Mouse (Mus musculus) left cerebral cortex, postnatal 36 days (tissue): ENCODE measurements around the gene Htr2a. TPM values are rescaled to one million over a fixed set of nuclear protein-coding genes. Genes with fewer than 3 reads are reported as not detected.

Experiments
- DNase-seq, 2 experiments: peaks; one replicate each; pipeline ENCODE4 v3.0.0; 2021 to 2022; ENCODE audit warnings: low spot score in 2 of 2, mixed read lengths in 1 of 2
- intact Hi-C: fragments of 180-260 bp; cut with DNase I; formaldehyde crosslinking; loops from one replicate; pipeline ENCODE4 v1.15.1; 2025
- total RNA-seq, 2 experiments: library from RNA; stranded (reverse); gene quantifications; 2 replicates each; pipeline ENCODE4 v1.2.3; 2021

Htr2a gene
- total RNA-seq: 10 to 100 TPM; 27.8 to 30.2 TPM

DNA sequence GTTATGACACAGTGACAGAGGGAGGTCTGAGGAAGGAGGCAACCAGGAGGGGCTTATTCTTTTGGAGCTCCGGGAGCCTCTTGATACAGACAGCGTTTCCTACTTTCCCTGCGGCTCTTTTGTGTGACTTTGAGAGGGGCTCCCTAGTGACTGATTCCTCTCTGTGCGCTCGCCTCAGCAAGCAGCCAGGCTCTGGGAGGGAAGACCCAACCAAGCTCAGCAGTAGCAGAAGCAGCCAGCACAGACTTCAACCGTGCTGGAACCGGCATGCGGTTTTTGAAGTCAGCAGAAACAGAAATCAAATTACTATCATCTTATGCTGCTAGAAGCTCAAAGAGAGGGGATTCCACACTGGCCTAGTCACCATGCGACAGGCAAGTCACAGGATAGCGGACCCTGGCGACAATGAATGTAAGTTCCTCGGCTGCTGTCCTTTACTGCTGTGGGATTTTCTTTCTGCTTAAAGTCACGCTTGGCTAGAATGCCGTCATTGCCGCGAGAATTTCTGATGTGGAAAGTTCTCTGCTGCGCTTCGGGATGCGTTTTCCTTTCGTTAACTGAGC is at the start of gene Htr2a:
Gene Htr2a, plus strand, starts transcription at position 22 of the 563 bp plus-strand sequence.
- peak in 1 of 2 experiments; percentile 36 for DNase-seq
- intact Hi-C loops: loop anchor here (5.0 kb wide), 1 partner anchor 864 kb away; no protein-coding TSS in a partner anchor

DNA sequence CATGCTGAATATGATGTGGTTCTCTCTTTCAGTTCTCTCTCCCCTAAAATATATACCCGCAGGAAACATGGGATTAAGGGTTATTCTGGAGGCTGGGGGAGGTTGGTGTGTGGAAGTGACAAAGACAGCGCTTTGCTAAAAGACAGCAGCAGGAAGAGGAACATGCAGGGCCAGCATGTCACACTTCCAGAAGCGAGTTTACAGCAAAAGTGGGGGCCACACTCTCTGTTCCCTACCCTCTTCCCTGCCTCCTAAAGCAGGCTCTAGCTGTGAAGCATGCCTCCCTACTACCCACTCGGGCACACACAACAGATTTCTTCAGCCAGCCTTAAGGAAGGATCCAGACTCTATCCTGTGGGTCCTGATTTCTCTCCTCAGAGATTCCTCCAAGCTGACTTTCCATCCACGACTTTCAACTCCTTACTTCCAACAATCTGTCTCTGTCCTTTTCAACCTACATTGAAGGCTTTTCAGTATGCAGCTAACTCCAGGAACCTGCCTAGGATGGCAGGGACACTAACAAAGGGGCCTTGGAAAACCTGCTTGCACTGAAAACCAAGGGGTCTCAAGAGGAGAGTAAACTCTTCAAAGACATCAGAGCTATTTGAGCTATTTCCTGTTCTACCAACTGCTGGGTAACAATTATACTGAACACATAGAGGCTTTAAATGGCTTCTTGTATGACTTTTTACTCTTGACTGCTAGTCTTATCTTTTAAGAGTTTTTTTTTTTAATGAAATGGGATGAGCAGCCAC is 39.1 kb upstream of the Htr2a start:
- intact Hi-C loops: no loop called here

DNA sequence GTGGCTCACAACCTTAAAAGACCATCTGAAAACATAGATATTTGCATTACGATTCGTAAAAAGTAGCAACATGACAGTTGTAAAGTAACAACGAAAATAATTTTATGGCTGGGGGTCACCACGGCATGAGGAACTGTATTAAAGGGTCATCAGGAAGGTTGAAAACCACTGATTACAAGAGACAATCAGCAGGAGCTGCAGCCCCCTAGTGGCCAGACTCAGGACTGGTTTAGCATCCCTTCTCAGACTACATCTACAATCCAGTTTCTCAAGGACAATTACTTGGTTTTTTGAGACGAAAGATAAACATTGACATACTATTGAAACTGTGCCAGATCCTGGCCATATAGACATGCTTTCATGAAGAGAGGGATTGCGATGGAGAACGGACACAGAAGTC is 38.1 kb upstream of the Htr2a start:
- intact Hi-C loops: no loop called here
- peak; percentile 26 to 35 for DNase-seq

More for the DNA sequence above, 39.1 kb upstream of the Htr2a start:
- peak in 1 of 2 experiments; percentile 5 for DNase-seq

DNA sequence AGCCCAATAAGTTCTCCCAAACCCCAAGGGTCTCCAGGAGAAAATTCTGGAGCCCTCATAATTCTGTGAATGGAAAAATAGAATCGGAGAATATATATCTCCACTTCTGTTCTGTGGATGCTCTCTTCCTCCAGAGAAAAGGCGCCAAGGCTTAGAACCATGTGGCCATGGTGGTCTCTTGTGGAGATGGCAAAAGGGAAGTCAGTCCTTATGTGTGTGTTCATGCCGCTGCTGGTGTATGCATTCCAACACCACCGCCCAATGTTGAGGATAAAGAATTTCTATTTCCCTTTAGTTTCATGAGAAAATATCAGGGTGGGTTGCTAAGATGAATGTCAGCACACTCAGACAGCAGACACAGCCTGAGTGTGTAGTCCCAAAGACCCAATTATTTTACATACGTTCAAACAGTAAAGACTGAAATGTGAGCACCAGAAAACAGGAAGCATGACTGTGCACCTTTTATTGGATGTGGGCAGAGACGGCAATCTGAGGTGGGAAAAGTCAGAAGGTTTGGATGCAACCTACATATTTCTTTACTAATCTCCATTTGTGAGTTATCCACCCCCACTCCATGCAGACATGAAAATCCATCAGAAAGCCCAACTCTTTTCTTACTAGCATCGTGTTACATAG is 37.4 kb upstream of the Htr2a start:
- DNase-seq: no peak
- intact Hi-C loops: no loop called here

DNA sequence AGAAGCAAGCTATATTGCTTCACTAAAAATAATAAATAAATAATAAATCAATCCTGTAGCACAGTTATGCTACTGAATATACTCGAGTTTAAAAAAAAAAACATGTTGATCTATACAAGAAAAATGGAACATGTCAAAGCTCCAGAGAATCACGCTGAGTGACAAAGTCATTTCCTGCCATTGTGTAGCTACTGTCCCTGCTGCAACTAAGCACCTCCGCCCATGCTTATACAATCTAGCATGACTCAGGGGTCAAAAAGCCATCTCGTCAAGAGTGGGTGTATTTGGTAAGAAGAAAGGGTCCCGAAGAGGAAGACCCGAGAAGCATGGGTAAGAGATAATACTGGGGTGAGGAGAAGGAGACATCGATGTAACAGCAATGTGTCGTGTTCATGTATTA is 29.3 kb upstream of the Htr2a start:
- intact Hi-C loops: no loop called here
- no peak for DNase-seq

DNA sequence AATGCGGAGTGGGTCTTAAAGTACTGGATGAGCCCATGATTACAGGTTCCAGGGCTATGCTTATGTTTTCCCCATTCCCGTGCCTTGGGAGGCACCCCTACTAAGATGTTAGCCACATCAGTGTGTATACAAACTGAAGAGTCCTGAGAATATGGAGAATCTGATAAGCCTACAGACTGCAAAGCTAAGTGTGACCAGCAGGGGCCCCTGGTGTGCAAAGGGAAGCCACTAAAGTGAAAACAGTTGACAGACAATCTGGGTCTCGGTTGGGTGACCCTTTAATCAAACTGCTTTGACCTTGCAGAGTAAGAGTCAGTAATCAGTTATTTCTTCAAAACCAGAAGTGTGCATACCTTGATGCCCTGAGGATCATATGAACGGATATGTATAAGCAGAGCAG is 21.8 kb upstream of the Htr2a start:
- intact Hi-C loops: no loop called here

DNA sequence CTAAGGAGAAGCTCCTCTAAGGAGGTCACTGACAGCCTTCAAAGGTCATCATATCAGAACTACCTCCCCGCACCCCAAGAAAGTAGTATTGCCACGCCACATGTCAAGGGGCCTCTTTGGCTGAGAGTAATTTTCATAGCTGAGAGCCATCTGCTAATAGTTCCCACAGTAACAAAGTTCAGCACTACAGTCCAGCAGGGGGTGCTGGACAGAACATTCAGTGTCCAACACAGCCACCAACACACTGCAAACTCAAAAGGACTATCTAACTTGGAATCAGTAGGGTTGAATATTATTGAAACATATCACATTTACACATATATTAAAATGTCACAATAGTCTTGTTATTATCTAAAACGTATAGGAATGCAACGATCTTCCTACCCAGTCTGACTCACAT is 2.6 kb upstream of the Htr2a start:
- intact Hi-C loops: no loop called here
- DNase-seq: no peak

More for the DNA sequence above, 21.8 kb upstream of the Htr2a start:
- DNase-seq: no peak

DNA sequence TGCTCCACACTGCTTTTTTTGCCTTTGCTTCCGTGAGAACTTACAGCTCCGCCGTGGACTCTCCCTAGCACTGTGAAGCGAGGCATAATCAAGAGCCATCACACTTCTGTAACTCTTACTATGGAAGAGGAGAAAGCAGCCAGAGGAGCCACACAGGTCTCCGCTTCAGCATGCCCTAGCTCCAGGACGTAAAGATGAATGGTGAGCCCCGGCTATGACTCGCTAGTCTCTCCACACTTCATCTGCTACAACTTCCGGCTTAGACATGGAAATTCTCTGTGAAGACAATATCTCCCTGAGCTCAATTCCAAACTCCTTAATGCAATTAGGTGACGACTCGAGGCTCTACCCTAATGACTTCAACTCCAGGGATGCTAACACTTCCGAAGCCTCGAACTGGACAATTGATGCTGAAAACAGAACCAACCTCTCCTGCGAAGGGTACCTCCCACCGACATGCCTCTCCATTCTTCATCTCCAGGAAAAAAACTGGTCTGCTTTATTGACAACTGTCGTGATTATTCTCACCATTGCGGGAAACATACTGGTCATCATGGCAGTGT is 1.1 kb downstream of the Htr2a start:
- intact Hi-C loops: loop anchor here (2.0 to 5.0 kb wide), 2 partner anchors 864 to 941 kb away; no protein-coding TSS in a partner anchor
- DNase-seq: no peak

DNA sequence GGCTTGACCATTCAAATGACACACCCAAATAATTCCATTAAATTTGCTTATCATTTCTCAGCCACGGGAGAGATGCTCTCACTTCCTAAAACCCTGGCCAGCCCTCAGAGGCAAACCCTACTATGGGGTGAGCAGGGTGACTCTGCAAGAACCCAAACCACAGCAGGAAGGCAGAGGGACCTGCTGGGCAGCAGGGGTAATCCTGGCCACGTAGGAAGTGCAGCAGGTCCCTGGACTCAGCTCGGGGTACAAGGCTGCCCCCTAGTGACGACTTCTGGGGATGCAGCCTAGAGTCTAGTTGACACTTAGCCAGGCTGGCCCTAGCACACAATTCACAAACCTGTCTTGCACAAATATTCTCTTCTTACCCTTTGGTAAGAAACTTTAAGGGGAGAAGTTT is 2.7 kb downstream of the Htr2a start:
- intact Hi-C loops: loop anchor here (2.0 to 5.0 kb wide), 2 partner anchors 866 to 942 kb away; no protein-coding TSS in a partner anchor
- DNase-seq: peak; percentile 83 to 86

DNA sequence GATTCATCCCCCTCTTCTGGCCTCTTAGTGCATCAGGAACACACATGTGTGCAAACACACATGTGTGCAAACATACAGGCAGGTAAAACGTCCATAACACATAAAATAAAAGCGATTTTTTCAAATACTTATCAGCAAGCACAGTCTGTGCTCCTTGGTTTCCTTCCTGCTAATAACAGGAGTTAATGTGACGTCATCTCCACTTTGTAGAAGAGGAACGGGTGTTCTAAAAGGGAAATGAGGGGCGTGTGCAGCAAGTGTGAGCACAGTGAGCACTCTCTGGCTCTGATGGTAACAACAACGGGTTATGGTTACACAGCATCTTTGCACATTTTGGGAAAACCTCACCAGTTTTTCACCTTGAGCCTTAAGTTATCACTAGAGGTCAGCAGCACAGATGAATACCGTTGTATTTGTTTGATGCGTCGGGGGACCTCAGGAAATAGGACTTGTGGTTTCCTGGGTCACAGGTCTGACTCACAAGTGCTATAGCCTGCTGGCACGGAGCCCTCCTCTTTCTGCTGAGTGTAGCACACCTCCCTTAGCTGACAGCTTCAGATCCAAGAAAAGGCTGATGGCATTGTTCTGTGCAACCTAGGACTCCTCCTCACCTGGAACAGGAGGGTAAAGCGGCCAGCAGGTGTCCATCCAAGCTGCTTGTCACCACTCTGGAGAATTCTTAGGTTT is 5.6 kb downstream of the Htr2a start:
- no peak for DNase-seq
- intact Hi-C loops: no loop called here

DNA sequence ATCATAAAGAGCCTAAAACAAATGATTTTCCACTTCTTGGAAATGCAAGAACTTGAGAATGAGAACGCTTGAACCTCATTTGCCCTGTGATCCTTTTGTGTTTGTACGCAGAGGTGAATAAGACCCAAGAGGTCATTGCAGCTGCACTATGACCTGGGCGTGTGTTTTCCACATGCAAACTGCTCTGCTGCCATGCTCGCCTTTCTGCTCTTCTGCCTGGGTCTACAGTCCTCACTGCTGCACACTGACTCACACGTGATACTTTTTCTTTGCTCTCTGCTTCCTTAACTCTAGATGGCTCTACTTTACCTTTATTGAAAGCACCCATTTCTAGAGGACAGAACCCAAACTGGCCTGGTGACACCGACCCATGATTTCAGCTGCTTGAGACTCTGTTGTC is 9.4 kb downstream of the Htr2a start:
- intact Hi-C loops: no loop called here
- DNase-seq: no peak

DNA sequence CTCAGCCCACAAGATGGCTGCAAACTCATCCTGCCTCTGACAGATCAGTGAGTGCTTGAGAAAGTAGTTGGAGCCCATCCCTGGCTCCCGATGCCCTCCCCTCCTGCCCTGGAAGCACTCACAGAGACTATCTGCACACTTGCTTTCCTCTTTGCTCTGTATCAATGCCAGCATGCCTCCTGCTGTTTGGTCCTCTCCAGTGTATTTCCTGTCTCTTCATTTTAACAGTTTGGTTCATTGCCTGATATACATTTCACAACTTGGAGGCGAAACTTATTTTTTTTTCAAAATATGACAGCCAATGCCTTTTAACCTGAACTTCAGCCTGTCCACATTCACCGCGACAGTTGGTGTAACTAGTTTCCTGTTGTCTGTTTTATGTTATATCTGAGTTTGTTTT is 11.0 kb downstream of the Htr2a start:
- intact Hi-C loops: no loop called here
- no peak for DNase-seq

DNA sequence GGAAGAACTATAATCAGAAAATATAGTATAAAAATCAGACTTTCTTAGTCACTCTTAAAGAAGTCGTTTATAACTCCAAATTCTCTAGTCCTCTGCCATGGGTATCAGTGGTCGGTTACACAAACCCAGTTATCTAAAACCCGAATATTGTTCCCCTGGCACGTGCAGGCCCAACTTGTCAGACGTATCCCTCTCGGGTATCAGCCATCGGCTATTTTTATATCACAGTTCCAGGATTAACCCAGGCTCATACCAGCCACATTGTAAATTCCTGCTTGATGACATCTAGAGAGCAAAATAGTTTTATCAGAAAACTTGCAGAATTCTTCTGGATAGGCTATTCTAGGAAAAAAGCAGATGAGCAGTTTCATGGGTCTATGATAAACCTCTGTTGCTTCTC is 16.6 kb downstream of the Htr2a start:
- no peak for DNase-seq
- intact Hi-C loops: no loop called here

DNA sequence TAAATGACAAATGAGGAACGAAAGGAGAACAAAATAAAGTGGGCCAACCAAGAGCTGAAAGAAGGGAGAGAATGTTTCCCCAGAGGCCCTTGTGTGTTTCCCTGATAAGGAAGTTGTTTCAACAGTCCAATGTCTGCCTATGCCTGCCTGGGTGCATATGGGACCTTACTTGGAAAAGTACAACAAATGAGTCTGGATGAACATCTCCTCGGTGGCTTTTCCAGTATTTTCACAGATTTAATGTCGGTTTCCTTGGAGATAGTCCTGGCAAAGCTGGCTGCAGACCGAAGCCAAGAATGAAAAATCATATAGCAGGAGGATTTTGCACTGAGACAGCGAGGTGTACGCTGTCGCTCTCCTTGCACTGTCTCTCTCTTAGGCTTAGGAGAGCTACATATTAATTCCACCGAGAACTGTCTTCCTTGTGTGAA is 18.8 kb downstream of the Htr2a start:
- peak; percentile 40 to 45 for DNase-seq
- intact Hi-C loops: no loop called here

DNA sequence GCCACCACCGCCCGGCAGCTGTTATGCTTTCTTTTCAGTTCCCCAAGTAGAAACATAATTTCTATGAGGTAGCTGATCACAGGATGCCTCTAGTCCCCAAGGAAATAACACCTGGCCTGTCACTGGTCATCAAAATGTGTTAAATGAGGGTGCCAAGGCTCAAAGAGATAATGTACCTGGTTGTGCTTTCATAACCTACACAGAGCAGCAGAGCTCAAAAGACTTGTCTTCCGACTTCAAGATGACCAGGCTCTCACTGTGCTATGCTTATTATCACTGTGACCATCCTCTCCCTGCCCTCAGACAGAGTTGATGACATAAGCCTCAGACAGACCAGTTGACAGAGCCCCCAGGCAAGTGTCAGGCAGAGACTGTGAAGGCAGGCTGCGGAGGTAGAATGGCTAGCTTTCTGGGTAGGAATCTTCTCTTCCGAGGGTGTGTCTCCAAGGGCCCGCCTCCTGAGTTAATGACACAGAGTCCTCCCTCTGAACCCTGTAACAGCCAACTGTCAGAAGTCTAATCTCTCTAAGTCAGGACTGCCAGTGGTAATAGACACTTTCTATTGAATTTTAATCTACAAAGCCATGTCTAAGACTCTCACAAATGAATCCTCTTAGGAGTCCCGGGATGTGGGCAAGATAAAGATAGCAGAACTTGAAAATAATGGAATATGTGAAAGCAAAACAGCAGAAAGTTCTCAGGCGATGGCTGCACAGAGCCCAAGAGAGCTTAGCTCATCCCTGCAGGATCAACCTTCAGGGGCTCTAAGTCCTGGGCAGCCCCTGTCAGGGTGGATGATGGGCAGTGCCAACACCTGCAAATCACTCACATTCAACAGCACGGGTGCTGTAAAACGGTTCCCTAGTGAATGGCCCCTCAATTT is 31.7 kb downstream of the Htr2a start:
- intact Hi-C loops: no loop called here

DNA sequence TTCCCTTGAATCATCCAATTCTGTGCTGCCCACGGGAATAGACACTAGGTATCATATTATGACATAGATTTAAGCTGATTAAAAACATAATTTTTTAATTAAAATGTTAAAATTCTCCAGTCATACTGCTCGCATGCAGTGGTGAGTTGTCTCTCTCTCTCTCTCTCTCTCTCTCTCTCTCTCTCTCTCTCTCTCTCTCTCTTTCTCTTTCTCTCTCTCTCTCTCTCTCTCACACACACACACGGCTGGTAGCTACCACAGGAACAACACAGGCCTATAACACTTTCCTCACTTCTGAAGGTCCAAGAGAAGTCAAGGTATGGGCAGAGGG is 32.3 kb downstream of the Htr2a start:
- intact Hi-C loops: no loop called here
- no peak for DNase-seq

More for the DNA sequence above, 31.7 kb downstream of the Htr2a start:
- no peak for DNase-seq

DNA sequence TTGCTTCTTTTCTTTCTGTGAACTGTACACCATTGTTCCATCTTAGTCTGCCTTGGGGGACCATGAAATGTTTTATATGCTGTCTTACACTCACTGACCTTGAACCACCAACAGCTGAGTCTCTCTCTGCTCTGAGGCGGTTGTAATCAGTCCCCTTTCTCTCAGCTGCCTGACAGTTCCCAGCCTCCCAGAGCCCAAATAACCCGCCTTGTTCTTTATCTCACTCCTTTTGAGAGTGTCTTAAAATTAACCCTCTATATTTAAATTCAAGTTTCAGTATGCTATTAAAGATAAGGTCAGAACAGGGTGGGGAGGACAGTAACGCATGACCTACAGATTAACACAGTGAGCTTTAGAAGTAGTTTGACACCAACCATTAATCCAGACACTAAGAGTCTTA is 32.9 kb downstream of the Htr2a start:
- DNase-seq: no peak
- intact Hi-C loops: no loop called here

DNA sequence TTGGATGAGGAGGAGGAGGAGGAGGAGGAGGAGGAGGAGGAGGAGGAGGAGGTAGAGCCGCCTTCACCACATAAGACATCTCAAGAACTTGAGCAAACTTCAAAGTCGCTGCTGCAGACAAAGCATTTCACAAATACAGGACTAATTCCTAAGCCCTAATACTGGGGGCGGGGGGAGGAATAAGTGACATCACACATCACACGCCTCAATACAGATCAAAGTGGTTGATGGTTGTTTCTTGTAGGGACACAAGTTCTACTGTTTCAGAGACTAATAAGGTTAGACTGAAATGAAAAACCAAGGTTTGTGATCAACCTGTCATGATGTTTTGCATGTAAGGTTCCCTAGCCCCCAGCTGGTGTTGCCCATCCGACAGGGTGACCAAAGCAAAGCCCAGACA is 39.2 kb downstream of the Htr2a start:
- intact Hi-C loops: no loop called here
- no peak for DNase-seq
